Mouse (Mus musculus): ENCODE measurements around the gene 3100002H09Rik.

- TF ChIP-seq CTCF (IDR thresholded peaks at IDR 0.05; ENCODE audit: low read depth, low read length) (no peak), POLR2A (IDR thresholded peaks at IDR 0.05; ENCODE audit: insufficient read depth, low read length) (no peak)
Measured at GRCm38 (mm10) chr4:124656854-124657650, 46.4 kb upstream of the 3100002H09Rik start.
